Mouse (Mus musculus) brain, embryonic 18.5 days (tissue): ENCODE data around the gene Cort.

Experiments used
- DNase-seq: peaks from one replicate; pipeline ENCODE4 v3.0.0-alpha.2; 2012; ENCODE audit warnings: low read depth, low spot score

The Cort gene

DNA sequence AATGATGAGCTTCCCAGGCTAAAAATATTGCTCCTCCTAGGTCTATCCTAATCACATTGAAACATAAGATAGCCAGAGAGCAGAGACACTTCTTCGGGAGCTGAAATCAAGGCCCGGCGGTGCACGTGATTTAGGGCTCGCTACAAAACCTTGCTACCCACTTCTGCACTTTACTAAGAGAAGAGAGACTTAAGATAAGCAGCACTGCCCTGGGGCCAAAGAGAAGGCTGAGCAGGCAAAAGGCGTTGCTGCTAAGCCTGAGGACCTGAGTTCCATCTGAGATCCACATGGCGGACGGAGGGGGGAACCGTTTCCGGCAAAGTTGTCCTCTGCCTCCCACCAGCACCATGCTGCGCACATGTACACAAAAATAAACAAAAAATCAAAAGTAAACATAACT, 28.0 kb downstream of the Cort start:
- no peak for DNase-seq

DNA sequence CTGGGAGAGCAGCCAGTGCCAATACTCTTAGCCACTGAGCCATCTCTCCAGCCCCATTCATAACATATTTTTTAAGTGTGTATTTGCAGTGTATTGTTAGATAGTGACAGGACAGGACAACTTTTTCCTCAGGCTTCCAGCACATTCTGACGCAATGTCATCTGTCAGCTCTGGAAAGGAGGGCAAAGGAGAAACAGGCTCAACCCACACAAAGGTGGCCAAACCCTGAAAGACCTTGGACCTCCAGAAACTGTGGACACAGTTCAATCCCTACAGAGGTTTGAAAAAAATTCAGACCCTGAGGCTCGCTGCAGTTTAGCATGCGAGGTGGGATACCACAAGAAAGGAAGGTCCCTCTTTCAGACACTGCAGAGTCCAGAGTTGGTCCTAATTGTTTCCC, 28.6 kb downstream of the Cort start:
- no peak for DNase-seq

DNA sequence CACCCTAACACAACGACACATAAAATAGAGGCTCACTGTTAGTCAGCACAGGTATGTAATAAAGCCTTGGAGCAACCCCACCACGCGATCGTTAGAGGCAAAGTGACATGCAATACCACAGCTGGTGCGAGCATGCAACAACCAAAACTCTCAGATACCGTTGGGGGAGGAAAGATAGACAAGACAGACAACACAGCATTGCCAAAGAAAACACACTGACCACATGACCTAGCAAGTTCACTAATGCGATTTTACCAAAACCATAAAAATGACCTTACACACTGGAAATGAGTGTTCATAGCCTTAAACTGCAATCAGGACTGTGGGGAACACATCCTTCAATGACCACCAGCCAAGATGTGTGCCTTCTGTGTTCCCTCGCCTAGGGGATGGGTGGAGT, 35.2 kb downstream of the Cort start:
- DNase-seq: no peak

DNA sequence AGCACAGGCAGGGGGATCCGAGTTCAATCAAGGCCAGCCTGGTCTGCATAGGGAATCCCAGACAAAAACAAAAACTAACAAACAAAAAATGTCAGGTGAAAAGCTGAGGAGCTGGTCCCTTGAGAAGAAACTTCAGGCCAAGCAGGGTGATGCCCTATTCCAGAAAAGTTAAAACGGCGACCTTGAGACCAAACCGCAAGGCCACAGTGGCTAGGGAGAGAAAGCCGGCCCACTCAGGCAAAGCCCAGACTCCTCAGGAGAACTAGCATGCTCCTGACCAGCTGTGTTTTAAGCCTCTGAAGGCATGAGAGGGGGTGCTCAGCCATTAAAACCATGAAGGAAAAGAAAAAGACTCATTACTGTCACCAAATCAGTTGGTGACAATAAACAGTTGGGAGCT, 41.2 kb downstream of the Cort start:
- DNase-seq: no peak

DNA sequence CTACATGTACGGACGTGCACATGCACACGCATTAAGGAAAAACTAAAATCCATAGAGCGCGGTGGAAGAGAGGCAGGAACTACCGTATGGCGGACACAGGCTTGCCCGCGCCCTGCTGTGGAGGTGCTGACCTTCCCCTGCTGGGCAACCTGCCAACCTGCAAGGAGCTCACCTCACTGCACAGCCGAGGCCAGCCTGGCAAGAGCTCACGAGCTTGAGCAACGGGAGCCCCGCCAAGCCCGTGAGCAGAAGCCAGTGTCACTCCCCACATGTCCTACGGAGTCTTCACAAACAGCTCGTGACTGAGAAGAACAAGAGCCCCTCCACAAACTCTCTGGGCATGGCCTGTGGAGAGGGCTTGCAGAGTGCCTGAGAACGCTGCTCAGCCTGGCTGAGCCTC, 45.0 kb downstream of the Cort start:
- no peak for DNase-seq

DNA sequence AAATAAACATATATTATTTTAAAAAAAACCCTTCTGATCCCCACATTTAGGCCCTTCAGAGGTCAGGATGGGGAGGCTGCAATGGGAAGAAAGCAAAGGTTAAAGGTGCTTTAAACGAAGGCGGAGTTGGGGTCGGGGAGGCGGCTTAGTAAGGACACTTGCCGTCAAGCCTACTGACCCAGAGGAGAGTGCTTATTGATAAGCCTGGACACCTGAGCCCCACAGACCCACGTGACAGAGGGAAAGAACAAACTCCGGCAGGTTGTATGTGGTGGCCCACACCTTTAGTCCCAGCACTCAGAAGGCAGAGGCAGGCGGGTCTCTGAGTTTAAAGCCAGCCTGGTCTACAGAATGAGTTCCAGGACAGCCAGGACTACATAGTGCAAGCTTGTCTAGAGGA, 46.5 kb downstream of the Cort start:
- DNase-seq: no peak

DNA sequence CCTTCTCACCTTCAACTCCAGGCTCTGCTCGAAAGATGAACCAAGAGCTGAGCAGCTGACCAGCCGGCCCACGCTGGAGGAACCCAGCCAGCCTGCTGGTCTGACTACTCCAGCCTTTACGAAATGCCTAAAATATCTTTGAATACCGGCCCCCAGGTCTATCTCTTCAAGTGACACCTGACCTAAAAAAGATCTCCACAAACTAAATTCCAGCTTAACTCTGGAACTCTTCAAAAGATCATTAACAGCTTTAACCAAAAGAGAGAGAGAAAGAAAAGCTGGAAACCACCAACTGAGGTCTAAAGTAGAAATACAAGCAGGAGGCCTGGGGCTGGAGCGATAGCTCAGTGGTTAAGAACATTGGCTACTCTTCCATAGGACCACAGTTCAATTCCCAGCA, 46.9 kb downstream of the Cort start:
- DNase-seq: no peak

DNA sequence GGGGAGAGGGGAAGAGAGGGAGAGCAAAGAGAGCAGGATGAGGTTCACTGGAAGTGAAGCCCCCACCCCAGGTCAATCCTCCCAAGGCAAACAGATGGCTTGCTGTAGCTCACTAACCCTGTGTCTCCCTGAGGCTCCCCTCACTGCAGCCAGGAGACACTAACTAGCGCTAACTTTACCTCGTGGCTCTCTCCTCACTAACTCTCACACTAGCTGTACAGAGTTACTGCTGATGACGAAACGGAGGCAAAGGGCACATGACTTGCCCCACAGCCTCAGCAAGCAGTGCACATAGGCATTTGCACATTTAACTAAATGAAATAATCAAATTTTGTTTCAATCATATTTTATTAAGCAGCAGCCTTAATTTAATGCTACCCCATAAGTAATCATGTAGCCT, 48.3 kb downstream of the Cort start:
- no peak for DNase-seq

DNA sequence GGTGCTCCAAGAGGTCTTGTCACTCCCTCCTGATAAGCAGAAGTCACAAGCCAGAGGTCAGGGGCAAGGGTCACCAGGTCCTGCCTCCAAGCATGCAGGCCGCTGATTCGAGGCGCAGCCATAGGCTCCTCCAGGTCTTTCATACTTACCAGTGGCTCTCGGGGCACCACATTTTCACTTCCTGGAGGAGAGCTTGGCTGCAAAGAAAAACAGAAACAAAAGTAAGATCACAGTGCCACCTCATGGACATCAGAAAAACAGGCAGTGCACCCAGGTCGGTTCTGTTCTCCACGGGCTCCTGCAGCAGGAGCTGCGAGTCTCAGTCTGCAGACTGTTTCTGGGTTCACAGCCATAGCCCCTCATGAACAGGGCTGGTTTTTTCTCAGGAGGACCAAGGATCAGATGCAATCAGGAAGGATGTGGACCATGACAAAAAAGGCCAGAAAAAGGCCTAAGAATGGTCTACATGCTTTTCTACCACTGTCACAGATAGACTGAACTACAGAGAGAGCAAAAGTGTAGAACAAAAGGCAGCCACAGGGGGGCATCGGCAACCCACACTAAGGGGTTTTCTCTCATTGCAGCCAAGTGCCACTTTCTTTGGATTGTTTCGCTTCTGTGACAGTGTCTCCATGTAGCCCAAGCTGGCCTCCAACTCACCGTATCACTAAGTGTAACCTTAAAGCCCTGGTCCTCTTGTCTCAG, 50.5 kb downstream of the Cort start:
- peak; percentile 54 for DNase-seq

DNA sequence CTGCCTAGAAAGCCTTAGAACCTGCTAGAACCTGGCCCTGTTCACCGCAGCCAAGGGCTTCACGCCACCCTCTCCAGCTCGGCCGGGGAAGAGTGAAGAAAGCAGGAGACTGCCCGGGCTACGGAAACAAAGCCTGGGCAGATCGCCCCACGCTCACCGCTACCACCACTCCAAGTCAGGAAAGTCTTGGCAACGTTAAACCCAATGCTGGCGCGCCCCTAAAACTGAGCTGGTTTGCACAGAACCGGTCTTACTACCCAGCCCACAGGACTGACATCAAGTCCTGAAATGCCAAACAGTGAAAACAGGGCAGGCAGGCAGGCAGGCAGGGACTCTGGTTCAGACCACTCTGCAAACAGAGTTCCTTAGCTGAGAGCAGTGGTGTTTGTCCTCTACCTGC, 51.5 kb downstream of the Cort start:
- DNase-seq: no peak
